Mouse (Mus musculus) lung, adult 2 months (tissue): ENCODE data around the gene Cxcl14.

Source experiments
- CTCF ChIP-seq: fragments of 200-500 bp; IDR thresholded peaks from 2 replicates; pipeline ENCODE4 v1.5.1; 2011; ENCODE audit warnings: mild to moderate bottlenecking, low read length, control low read depth; ENCODE audit not compliant: insufficient read depth
- POLR2A ChIP-seq: fragments of 200-500 bp; IDR thresholded peaks from 2 replicates; pipeline ENCODE4 v1.6.1; 2011; ENCODE audit warnings: low read depth, mild to moderate bottlenecking, control low read depth, low read length, borderline replicate concordance; ENCODE audit errors: extremely low read depth

DNA sequence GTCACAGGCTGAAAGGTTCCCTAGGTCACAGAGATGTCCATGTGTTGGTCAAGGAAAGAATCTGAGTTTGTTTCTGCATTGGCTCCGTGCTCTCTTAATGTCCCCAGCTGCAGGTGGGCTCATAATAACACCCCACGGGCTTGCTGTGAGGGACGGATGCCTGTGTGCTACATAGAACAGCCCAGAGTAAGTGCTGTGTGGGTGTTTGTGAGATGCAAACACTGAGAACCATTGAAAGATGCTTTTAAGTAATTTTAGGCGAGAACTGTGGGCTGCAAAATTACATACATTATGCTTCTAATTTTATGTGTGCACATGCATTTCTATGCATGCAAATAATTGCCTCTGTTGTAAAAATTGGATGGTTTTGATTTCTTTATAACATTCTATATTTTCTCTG, 20.6 kb upstream of the Cxcl14 start:
- no peak for TF ChIP-seq POLR2A
- TF ChIP-seq CTCF, result no peak
